Mouse (Mus musculus) limb, embryonic 11.5 days (tissue): ENCODE measurements at regions not wholly inside any gene's neighbourhood (a gene's known extent, or its start where the extent isn't known, plus 50 kb on each side); places are given as distances from the start of the nearest gene placed in this dataset.
"Not testable (repeated sequence)": the region's sequence is repeated elsewhere in the genome, so short reads cannot be mapped to it uniquely, and the experiment has no call there.

Experiments used
- ATAC-seq: fragments of 200-750 bp; cut with Nextera tagmentation; 2 replicates; pipeline ENCODE4 v1.8.0; 2017; ENCODE audit warnings: low read depth; ENCODE audit not compliant: insufficient number of reproducible peaks, low FRiP score, low TSS enrichment
- DNase-seq: peaks from one replicate; pipeline ENCODE4 v3.0.0-alpha.2; 2015; ENCODE audit warnings: low spot score
- H3K27ac ChIP-seq: fragments of 300-500 bp; sonication (generic); replicated peaks from 2 replicates; pipeline ENCODE4 v1.5.1; 2014; ENCODE audit warnings: low read depth, mild to moderate bottlenecking, low read length
- H3K27me3 ChIP-seq: fragments of 300-500 bp; sonication (generic); 2 replicates; pipeline ENCODE4 v1.6.1; 2014; ENCODE audit warnings: mild to moderate bottlenecking, low read length, mixed read lengths; ENCODE audit not compliant: control insufficient read depth, insufficient read depth
- H3K36me3 ChIP-seq: fragments of 300-500 bp; sonication (generic); 2 replicates; pipeline ENCODE4 v1.6.1; 2014; ENCODE audit warnings: mild to moderate bottlenecking, low read length, moderate library complexity, mixed read lengths; ENCODE audit not compliant: control insufficient read depth, insufficient read depth
- H3K4me1 ChIP-seq: fragments of 300-500 bp; sonication (generic); 2 replicates; pipeline ENCODE4 v1.6.1; 2014; ENCODE audit warnings: low read length, mixed read lengths; ENCODE audit not compliant: control insufficient read depth, insufficient read depth
- H3K4me2 ChIP-seq: fragments of 300-500 bp; sonication (generic); 2 replicates; pipeline ENCODE4 v1.6.1; 2014; ENCODE audit warnings: low read depth, mild to moderate bottlenecking, moderate library complexity; ENCODE audit not compliant: severe bottlenecking
- H3K4me3 ChIP-seq: fragments of 300-500 bp; sonication (generic); 2 replicates; pipeline ENCODE4 v1.5.1; 2014; ENCODE audit warnings: low read depth, low read length
- H3K9ac ChIP-seq: fragments of 300-500 bp; sonication (generic); 2 replicates; pipeline ENCODE4 v1.6.1; 2014; ENCODE audit warnings: mild to moderate bottlenecking, low read length
- H3K9me3 ChIP-seq: fragments of 300-500 bp; sonication (generic); 2 replicates; pipeline ENCODE4 v1.6.1; 2016; ENCODE audit warnings: low read length; ENCODE audit not compliant: control insufficient read depth
- WGBS: fragments of 180-500 bp; shearing (Covaris S2); extraction: QIAGEN DNeasy Blood & Tissue Kit; methylation state at CpG from one replicate; pipeline ENCODE4 v1.1.7; 2014; 5-methylcytosine and 5-hydroxymethylcytosine counted together

- not testable (repeated sequence) for H3K4me3 ChIP-seq, H3K9ac ChIP-seq, H3K4me2 ChIP-seq, H3K27me3 ChIP-seq, H3K27ac ChIP-seq, DNase-seq, H3K36me3 ChIP-seq, H3K4me1 ChIP-seq, ATAC-seq, H3K9me3 ChIP-seq
- 86% methylated on average over 4 of the region's 4 CpGs for WGBS
Observed at GRCm38 (mm10) chr11:48730826-48731225, 69.3 kb upstream of the Rack1 start.

GRCm38 (mm10) chr11:48746503-48746902 lies 53.6 kb upstream of the Rack1 start:
- H3K4me1 ChIP-seq = no peaks in the 10 kb centered on the region
- ATAC-seq (no peak), DNase-seq (no peak)
- H3K36me3 ChIP-seq = no peaks in the 10 kb centered on the region
- no peaks in the 10 kb centered on the region for H3K9me3 ChIP-seq
- no peaks in the 10 kb centered on the region for H3K27me3 ChIP-seq
- H3K4me3 ChIP-seq = no peak overlapping the region
- H3K27ac ChIP-seq = no peak overlapping the region
- no peak overlapping the region for H3K4me2 ChIP-seq
- WGBS = 95% methylated on average over 1 of the region's 1 CpGs
- H3K9ac ChIP-seq = no peak overlapping the region

GRCm38 (mm10) chr11:48748066-48748465 lies 52.1 kb upstream of the Rack1 start:
- no peaks in the 10 kb centered on the region for H3K4me1 ChIP-seq
- no peak overlapping the region for H3K27ac ChIP-seq
- no peak overlapping the region for H3K9ac ChIP-seq
- H3K36me3 ChIP-seq = no peaks in the 10 kb centered on the region
- no peaks in the 10 kb centered on the region for H3K27me3 ChIP-seq
- no peak overlapping the region for H3K4me2 ChIP-seq
- ATAC-seq = no peak
- no peak for DNase-seq
- no peaks in the 10 kb centered on the region for H3K9me3 ChIP-seq
- 77% methylated on average over 2 of the region's 2 CpGs for WGBS
- no peak overlapping the region for H3K4me3 ChIP-seq
